Mouse (Mus musculus) layer of hippocampus, postnatal 36 days (tissue): ENCODE results near the gene Cfb. TPM values are rescaled to one million over a fixed set of nuclear protein-coding genes. Genes with fewer than 3 reads are reported as not detected.
"Not testable (repeated sequence)": the region's sequence is repeated elsewhere in the genome, so short reads cannot be mapped to it uniquely, and the experiment has no call there.

Source experiments
- DNase-seq, 2 experiments: peaks; one replicate each; pipeline ENCODE4 v3.0.0; 2022
- total RNA-seq, 2 experiments: library from RNA; stranded (reverse); gene quantifications; 2 replicates each; pipeline ENCODE4 v1.2.3; 2021

The Cfb gene
- under 1 TPM in 1 of 2 experiments, not detected in 1; 0.23 TPM for total RNA-seq

GRCm38 (mm10) chr17:34862416-34863081, at the start of gene Cfb:
Cfb (minus strand) TSS chr17:34862518.
- DNase-seq = no peak

GRCm38 (mm10) chr17:34911945-34912351, 49.6 kb upstream of the Cfb start:
- DNase-seq = peak; percentile 36 to 55

- DNase-seq = no peak
Measured at GRCm38 (mm10) chr17:34910982-34911381, 48.7 kb upstream of the Cfb start.

- DNase-seq = no peak
Measured at GRCm38 (mm10) chr17:34902895-34903294, 40.6 kb upstream of the Cfb start.

- DNase-seq = not testable (repeated sequence)
Measured at GRCm38 (mm10) chr17:34901948-34902347, 39.6 kb upstream of the Cfb start.

- DNase-seq = not testable (repeated sequence)
Measured at GRCm38 (mm10) chr17:34900826-34901225, 38.5 kb upstream of the Cfb start.

DNA sequence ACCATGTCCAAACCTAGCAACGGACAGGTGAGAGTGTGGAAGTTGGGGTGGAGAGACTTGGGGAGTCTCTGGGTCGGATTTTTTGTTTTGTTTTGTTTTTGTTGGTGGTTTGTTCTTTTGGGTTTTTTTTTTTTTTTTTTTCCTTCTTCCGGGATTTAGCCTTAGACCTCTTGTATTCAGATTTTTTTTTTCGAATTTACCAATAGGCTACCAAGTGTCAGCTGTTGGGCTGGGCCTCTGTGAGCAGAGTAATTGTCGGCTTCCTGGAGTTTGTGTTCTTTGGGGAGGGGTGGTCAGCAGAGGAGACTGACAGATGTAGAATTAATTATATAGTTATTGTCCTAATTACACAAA, 37.5 kb upstream of the Cfb start:
- no peak for DNase-seq

GRCm38 (mm10) chr17:34899053-34899889, 37.0 kb upstream of the Cfb start:
- DNase-seq = peak; percentile 36 to 42

- DNase-seq = no peak
Measured at GRCm38 (mm10) chr17:34898706-34899052, 36.4 kb upstream of the Cfb start.

DNA sequence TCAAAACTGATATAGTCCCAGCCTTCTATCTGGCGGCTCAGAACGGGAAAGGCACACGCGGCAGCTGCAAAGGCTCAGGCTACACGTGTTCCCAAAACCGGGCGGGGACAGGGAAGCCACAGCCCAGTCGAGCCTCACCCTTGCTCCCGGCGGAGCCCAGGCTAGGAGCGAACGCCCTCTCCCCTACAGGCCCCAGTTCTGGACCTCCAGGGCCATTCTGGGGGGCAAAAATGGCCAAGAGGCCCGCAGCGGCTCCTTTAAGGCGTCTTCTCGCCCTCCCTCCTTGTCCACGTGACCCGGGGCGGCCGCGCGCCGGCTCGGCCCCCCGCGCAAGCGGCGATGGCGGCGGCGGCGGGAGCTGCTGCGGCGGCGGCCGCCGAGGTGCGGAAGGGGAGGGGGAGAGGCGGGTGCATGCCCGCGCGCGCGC, 35.9 kb upstream of the Cfb start, which contains the start of the genes C2 and Ehmt2:
TSS of gene C2 (minus strand) at position 106 of the 427 bp plus-strand sequence.
TSS of gene Ehmt2 (plus strand) at position 310 of the 427 bp plus-strand sequence.
- DNase-seq = peak; percentile 83 to 86

GRCm38 (mm10) chr17:34897373-34898159, 35.2 kb upstream of the Cfb start:
- no peak for DNase-seq

- no peak for DNase-seq
Measured at GRCm38 (mm10) chr17:34896366-34896765, 34.0 kb upstream of the Cfb start.

GRCm38 (mm10) chr17:34895724-34896123, 33.4 kb upstream of the Cfb start:
- DNase-seq = no peak

- peak; percentile 41 to 52 for DNase-seq
Measured at GRCm38 (mm10) chr17:34894801-34895530, 32.6 kb upstream of the Cfb start.

DNA sequence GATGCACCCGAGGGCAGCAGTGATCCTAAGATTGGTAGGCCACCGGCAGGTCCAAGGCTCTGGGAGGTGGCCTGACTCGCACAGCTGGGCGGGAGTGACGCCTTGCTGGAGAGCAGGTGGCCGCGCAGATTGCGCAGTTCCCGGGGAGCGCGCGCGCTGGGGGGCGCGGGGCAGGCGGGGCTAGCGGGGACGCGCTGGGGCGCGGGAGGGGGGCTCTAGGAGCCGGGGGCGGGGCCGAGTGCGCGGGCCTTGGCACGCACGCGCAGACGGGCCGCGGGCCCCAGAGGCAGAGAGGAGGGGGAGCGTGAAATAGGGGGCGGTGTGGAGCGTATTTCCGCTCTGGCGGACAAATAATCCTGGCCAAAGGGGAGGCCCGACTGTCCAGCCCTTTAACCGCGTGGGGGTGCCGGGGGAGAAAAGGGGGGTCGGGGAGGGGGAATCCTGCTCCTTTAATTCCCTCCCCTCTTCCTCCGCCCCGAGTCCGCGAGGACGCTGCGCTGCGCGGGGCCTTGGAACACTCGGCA, 31.8 kb upstream of the Cfb start:
- DNase-seq = peak; percentile 91

DNA sequence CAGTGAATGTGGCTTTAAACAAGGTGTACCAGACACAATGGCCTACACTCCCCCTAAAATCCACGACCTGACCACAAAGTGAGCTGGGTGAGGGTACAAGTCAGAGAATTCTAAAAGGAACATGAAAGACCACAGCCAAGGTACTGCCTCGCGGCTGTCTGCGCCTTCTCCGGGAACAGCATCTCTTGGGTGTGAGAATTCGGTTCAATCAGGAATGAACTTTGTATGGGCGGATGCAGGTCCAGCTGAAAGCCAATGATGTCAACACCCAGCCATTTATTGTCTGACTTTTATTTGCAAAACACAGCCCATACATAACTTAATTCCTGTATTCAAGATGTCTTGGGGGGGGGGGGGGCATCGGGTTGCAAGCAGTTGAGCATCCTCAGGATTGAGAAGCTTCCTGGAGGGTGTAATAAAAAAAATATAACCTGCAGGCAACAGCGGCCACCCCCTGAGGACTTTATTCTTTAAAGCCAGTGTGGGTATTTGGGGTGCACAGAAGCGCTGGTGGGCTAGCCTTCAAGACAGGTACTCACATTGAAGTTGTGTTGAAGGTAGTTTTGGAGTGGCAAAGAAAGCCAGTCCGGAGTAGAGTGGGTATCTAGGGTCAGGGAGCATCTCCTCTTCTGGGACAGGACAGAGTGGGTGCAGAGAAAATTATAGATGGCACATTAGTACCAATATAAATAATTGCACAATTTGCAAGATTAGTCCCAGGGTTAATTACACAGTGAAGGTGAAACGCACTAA, 30.9 kb upstream of the Cfb start:
- DNase-seq = no peak

DNA sequence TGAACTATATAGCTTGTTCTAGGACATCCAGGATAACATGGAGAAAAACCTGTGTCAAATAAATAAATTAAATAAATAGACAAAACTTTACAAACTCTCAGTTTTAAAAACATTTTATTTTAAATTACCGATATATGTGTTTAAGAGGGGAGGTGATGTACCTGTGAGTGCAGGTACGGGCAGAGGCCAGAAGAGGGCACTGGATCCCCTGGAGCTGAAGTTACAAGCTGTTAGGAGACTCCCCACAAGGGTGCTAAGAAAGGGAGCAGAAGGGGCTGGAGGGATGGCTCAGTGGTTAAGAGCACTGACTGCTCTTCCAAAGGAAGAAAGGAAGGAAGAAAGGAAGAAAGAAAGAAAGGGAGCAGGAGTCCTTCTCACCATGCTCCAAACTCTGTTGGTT, 29.1 kb upstream of the Cfb start:
- no peak for DNase-seq

GRCm38 (mm10) chr17:34890074-34890743, 27.9 kb upstream of the Cfb start:
- DNase-seq = no peak

- no peak for DNase-seq
Measured at GRCm38 (mm10) chr17:34887942-34888341, 25.6 kb upstream of the Cfb start.

DNA sequence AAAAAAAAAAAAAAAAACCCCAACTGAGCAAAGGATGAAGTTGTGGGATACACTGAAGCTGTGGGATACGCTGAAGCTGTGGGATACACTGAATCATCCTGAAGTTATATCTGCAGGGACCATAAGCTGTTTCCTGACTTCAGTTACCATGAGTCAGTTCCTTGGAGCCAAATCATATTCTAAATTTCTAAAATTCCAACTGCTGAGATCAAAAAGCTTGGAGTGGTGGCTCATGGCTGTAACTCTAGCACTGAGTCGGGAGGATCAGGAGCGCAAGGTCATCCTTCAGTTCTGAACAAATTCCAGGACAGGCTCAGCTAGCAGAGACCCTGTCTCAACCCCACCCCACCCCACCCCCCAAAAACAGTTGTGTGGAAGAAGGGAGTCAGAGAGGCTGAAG, 23.3 kb upstream of the Cfb start:
- no peak for DNase-seq

DNA sequence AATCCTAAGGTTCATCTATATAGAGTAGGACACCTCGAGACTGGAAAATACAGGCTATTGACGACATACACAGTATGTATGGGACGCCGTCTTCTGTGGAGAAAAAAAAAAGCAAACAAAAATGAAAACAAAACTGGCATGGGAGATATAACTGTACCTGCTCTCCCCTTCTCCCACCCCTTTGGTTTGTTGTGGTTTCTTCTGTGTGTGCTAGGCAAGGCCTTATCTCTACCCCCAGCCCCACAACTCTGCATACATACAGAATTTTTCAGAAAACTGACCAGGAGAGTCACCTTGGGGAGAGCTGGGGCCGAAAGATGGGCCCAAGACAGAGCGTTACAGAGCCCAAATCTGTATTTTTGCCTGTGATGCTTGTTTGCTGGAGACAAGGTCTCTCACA, 22.4 kb upstream of the Cfb start:
- DNase-seq = no peak
